Comparison of ENCODE assay signal across 12 mouse cellular contexts in genomic region chr6:141257434-141258202, GRCm38 (mm10). TPM values are rescaled to one million over a fixed set of nuclear protein-coding genes. Genes with fewer than 3 reads are reported as not detected.
DNase-seq lines count a peak whose midpoint lies in the region; ATAC-seq and TF ChIP-seq lines count a peak whose summit lies in the region.
"Had no signal": no experiment of that assay in that cellular context is flagged by ENCODE, and none has a peak within 500 bp of the region (broad histone marks: within the 10 kb centered on the region; RNA-seq: fewer than 3 reads in every experiment).

No protein-coding gene starts in this region.

- no peak overlapping the region for H3K4me2 ChIP-seq in CH12.LX (ENCODE audit: insufficient read depth, low read depth, poor library complexity, severe bottlenecking)
- H3K4me2 ChIP-seq in embryonic facial prominence, embryonic 13.5 days = peak overlapping the region; percentile 12; the same call in 1 of the 2 replicates
- H3K4me2 ChIP-seq: hindbrain, embryonic 14.5 days; lung, embryonic 15.5 days had no signal

- no peaks in the 10 kb centered on the region for H3K79me2 ChIP-seq in CH12.LX (replicated peaks; ENCODE audit: control insufficient read depth, extremely low read depth, insufficient read depth, poor library complexity, severe bottlenecking)

- no peak overlapping the region for H3K27ac ChIP-seq in CH12.LX (ENCODE audit: insufficient read depth, low read depth)
- H3K27ac ChIP-seq in embryonic facial prominence, embryonic 13.5 days = no peak overlapping the region
- H3K27ac ChIP-seq: hindbrain, embryonic 14.5 days; lung, embryonic 15.5 days had no signal

- intact Hi-C loops in heart, postnatal 25 days (cut with DNase I) = no loop called here

- DNase-seq in heart, adult 11 months = peak; percentile 81
- DNase-seq in heart, postnatal 25 days (ENCODE audit: low spot score) = no peak
- peak; percentile 8 to 22 for DNase-seq in kidney, postnatal 4 days
- DNase-seq in kidney, postnatal 25 days = no peak
- DNase-seq in CH12.LX (ENCODE audit: extremely low read depth) = peak; percentile 24
- no peak for DNase-seq in layer of hippocampus, postnatal 36 days
- no peak for DNase-seq in B cell, adult 2 months
- DNase-seq: cerebellum, postnatal 36 days; gastrocnemius, postnatal 36 days had no signal

- no peak for TF ChIP-seq POLR2A in CH12.LX (IDR thresholded peaks at IDR 0.05; ENCODE audit: low read depth, low read length)

- no peaks in the 10 kb centered on the region for H3K9me3 ChIP-seq in CH12.LX (replicated peaks; ENCODE audit: low read length)
- no peaks in the 10 kb centered on the region for H3K9me3 ChIP-seq in embryonic facial prominence, embryonic 13.5 days
- H3K9me3 ChIP-seq: lung, embryonic 15.5 days had no signal

- dilution Hi-C loops in CH12.LX (cut with MboI; ENCODE audit: extremely low pct_ligation_motif_present, extremely low pct_unique_long_range_greater_than_20kb, low sequenced_read_pairs) = no loop called here

- no peak for TF ChIP-seq EP300 in CH12.LX (IDR thresholded peaks at IDR 0.05; ENCODE audit: low read length)

- H3K9ac ChIP-seq in CH12.LX (ENCODE audit: insufficient read depth, low read depth) = no peak overlapping the region
- no peak overlapping the region for H3K9ac ChIP-seq in embryonic facial prominence, embryonic 13.5 days
- H3K9ac ChIP-seq: hindbrain, embryonic 14.5 days; lung, embryonic 15.5 days had no signal

- H3K36me3 ChIP-seq in CH12.LX (replicated peaks in 1 of 2; ENCODE audit: control insufficient read depth in 1 of 2, insufficient read depth in 1 of 2, low read length in 1 of 2) = no peaks in the 10 kb centered on the region
- no peaks in the 10 kb centered on the region for H3K36me3 ChIP-seq in embryonic facial prominence, embryonic 13.5 days
- H3K36me3 ChIP-seq: lung, embryonic 15.5 days had no signal

- WGBS in embryonic facial prominence, embryonic 13.5 days = 69% methylated on average over 6 of the region's 6 CpGs

- peak; percentile 55 for TF ChIP-seq RAD21 in CH12.LX (IDR thresholded peaks at IDR 0.05; ENCODE audit: low read depth, low read length)

- no peak for ATAC-seq in embryonic facial prominence, embryonic 13.5 days (ENCODE audit: insufficient number of reproducible peaks, insufficient read depth, low FRiP score, low TSS enrichment, low read depth)

- no peaks in the 10 kb centered on the region for H3K27me3 ChIP-seq in CH12.LX (replicated peaks)
- H3K27me3 ChIP-seq in embryonic facial prominence, embryonic 13.5 days = no peaks in the 10 kb centered on the region
- H3K27me3 ChIP-seq: lung, embryonic 15.5 days had no signal

- H3K4me3 ChIP-seq in CH12.LX (replicated peaks in 1 of 3; ENCODE audit: low read depth in 2 of 3, low read length in 2 of 3, poor library complexity in 1 of 3) = no peak overlapping the region
- H3K4me3 ChIP-seq in embryonic facial prominence, embryonic 13.5 days = no peak overlapping the region
- H3K4me3 ChIP-seq: lung, embryonic 15.5 days had no signal

- H3K4me1 ChIP-seq in CH12.LX (ENCODE audit: control insufficient read depth in 1 of 2, insufficient read depth in 2 of 2) = no peaks in the 10 kb centered on the region
- H3K4me1 ChIP-seq in embryonic facial prominence, embryonic 13.5 days = peaks cover 32% of the 10 kb centered on the region

- in situ Hi-C loops in CH12.LX (cut with MboI; ENCODE audit: low pct_ligation_motif_present, low pct_unique_long_range_greater_than_20kb, low sequenced_read_pairs) = no loop called here

- TF ChIP-seq CTCF in CH12.LX (conservative IDR thresholded peaks at IDR 0.05 in 1 of 2, IDR thresholded peaks at IDR 0.05 in 1 of 2; ENCODE audit: low read depth in 2 of 2, low read length in 2 of 2) = peak in 1 of 2 experiments; percentile 44; a peak in 2 of 4 replicates

TF ChIP-seq in CH12.LX, 34 proteins besides CTCF, POLR2A, EP300 and RAD21:
- no peak for TF ChIP-seq RCOR1 (conservative IDR thresholded peaks at IDR 0.05; ENCODE audit: low read depth, low read length)
- TF ChIP-seq SMC3 (IDR thresholded peaks at IDR 0.05; ENCODE audit: low read depth, low read length) = peak; percentile 37

RNA-seq across cellular contexts. Expression of gene Pde3a, which starts 8.5 kb away (rescaled TPM):
- 10 to 100 TPM; 54.3 to 54.9 TPM for total RNA-seq in heart, postnatal 25 days (2021)
- under 0.01 TPM in 1 of 2 replicates, not detected in the other for total RNA-seq in CH12.LX (2012; rRNA removed)
- total RNA-seq in CH12.LX (2014; rRNA removed) = 0.03 TPM in 2 replicates
- polyA plus RNA-seq in CH12.LX (2012; ENCODE audit: insufficient read length, low read depth) = 0.03 and 0.04 TPM in 2 replicates
- polyA plus RNA-seq in embryonic facial prominence, embryonic 13.5 days (2015; fragmentation: Nextera tagmentation; extraction: Ambion mirVana) = 6.3 and 7.9 TPM in 2 replicates
- total RNA-seq in layer of hippocampus, postnatal 36 days (2021) = 1 to 10 TPM; 2.4 to 2.9 TPM

Comparison
In these comparisons a context has a peak if more than half of its experiments do, and no peak if none do; other contexts are left out.
1. DNase-seq: peak in heart, adult 11 months (single experiment), kidney, postnatal 4 days (2 of 2) and CH12.LX (single experiment); none in heart, postnatal 25 days (single experiment), kidney, postnatal 25 days (0 of 2), layer of hippocampus, postnatal 36 days (0 of 2) and B cell, adult 2 months (0 of 2).
2. RNA of gene Pde3a, which starts 8.5 kb away (total RNA-seq): 54.3 to 54.9 TPM in heart, postnatal 25 days; 2.4 to 2.9 TPM in layer of hippocampus, postnatal 36 days and under 0.01 to 0.03 TPM in CH12.LX; every median in the first group is over 10 times any median in the second.